Mouse (Mus musculus) ES-E14 (cell line): ENCODE measurements around the gene Mrpl53. TPM values are rescaled to one million over a fixed set of nuclear protein-coding genes. Genes with fewer than 3 reads are reported as not detected.

Experiments
- DNase-seq: peaks from one replicate; pipeline ENCODE4 v3.0.0-alpha.2; 2013; ENCODE audit warnings: low read depth, low spot score
- H3K27ac ChIP-seq: 2 replicates; pipeline ENCODE4 v1.5.1; 2012; ENCODE audit warnings: low read depth, mild to moderate bottlenecking, low read length, moderate library complexity, mixed read lengths; ENCODE audit not compliant: poor library complexity, insufficient read depth, severe bottlenecking
- H3K36me3 ChIP-seq: 2 replicates; pipeline ENCODE4 v1.6.1; 2012; ENCODE audit warnings: mild to moderate bottlenecking, low read length, moderate library complexity, mixed read lengths; ENCODE audit not compliant: control insufficient read depth, poor library complexity, insufficient read depth, severe bottlenecking
- H3K4me1 ChIP-seq, 2 experiments: fragments of 150-350 bp in 1 of 2; sonication (generic) in 1 of 2; 2 replicates each; pipeline ENCODE4 v1.6.1; 2012; ENCODE audit warnings: low read length in 2 of 2, mild to moderate bottlenecking in 1 of 2, mixed read lengths in 1 of 2; ENCODE audit not compliant: control insufficient read depth in 2 of 2, insufficient read depth in 2 of 2, poor library complexity in 1 of 2
- H3K4me3 ChIP-seq, 2 experiments: fragments of 150-350 bp in 1 of 2; sonication (generic) in 1 of 2; 2 replicates each; pipeline ENCODE4 v1.5.1; 2012; ENCODE audit warnings: low read length in 2 of 2, low read depth in 1 of 2, mild to moderate bottlenecking in 1 of 2, mixed read lengths in 1 of 2; ENCODE audit not compliant: insufficient read depth in 1 of 2, poor library complexity in 1 of 2, severe bottlenecking in 1 of 2
- H3K9ac ChIP-seq: 2 replicates; pipeline ENCODE4 v1.6.1; 2012; ENCODE audit warnings: low read depth, mild to moderate bottlenecking, low read length, mixed read lengths; ENCODE audit not compliant: poor library complexity, insufficient read depth, severe bottlenecking
- H3K9me3 ChIP-seq: fragments of 150-350 bp; sonication (generic); 2 replicates; pipeline ENCODE4 v1.6.1; 2012; ENCODE audit warnings: low read depth, mild to moderate bottlenecking, low read length; ENCODE audit not compliant: control insufficient read depth, insufficient read depth
- CHD2 ChIP-seq: IDR thresholded peaks from 2 replicates; pipeline ENCODE4 v1.6.1; 2014; ENCODE audit warnings: mild to moderate bottlenecking, low read depth, low read length, inconsistent platforms
- HCFC1 ChIP-seq: IDR thresholded peaks from 2 replicates; pipeline ENCODE4 v1.6.1; 2012; ENCODE audit warnings: low read length, inconsistent platforms, borderline replicate concordance; ENCODE audit not compliant: insufficient read depth
- MAFK ChIP-seq: IDR thresholded peaks from 2 replicates; pipeline ENCODE4 v1.6.1; 2014; ENCODE audit warnings: mild to moderate bottlenecking, low read depth, low read length, inconsistent platforms; ENCODE audit not compliant: insufficient read depth
- ZC3H11A ChIP-seq: IDR thresholded peaks from 2 replicates; pipeline ENCODE4 v1.6.1; 2012; ENCODE audit warnings: low read depth, mild to moderate bottlenecking, inconsistent platforms, low read length, borderline replicate concordance
- ZNF384 ChIP-seq: IDR thresholded peaks from 2 replicates; pipeline ENCODE4 v1.6.1; 2012; ENCODE audit warnings: low read depth, low read length, inconsistent platforms
- in situ Hi-C, 2 experiments: fragments of 600-800 bp; cut with MboI; formaldehyde crosslinking; loops; one replicate each; pipeline ENCODE4 v1.15.1; 2025; ENCODE audit warnings: low sequenced_read_pairs in 2 of 2, inconsistent platforms in 1 of 2; ENCODE audit not compliant: unreplicated experiment in 2 of 2
- total RNA-seq: library from RNA; depleted of rRNA; stranded (reverse); fragments of 300-350 nt; gene quantifications from 2 replicates; pipeline ENCODE4 v1.2.3, GENCODE M21; 2012

Mrpl53 gene
- total RNA-seq, 1 experiment = 53.9 TPM

- Histone ChIP-seq H3K9me3 (no peaks in the 10 kb centered on the region), H3K9ac (peak overlapping the region; percentile 40), H3K36me3 (no peaks in the 10 kb centered on the region), H3K4me1 (peaks cover 3 to 10% of the 10 kb centered on the region in 2 experiments; a peak in 2 of 4 replicates), H3K27ac (no peak overlapping the region), H3K4me3 (peak overlapping the region; percentile 51 to 69)
- DNase-seq = no peak
- no peak for TF ChIP-seq ZNF384
- TF ChIP-seq CHD2 = no peak
- no peak for TF ChIP-seq MAFK
- no peak for TF ChIP-seq ZC3H11A
- TF ChIP-seq HCFC1 = no peak
- in situ Hi-C loops = no loop called here
Observed at GRCm38 (mm10) chr6:83137576-83137950, 28.7 kb downstream of the Mrpl53 start.

- H3K9me3 ChIP-seq = no peaks in the 10 kb centered on the region
- peaks cover 3 to 10% of the 10 kb centered on the region in 2 experiments; a peak in 2 of 4 replicates for H3K4me1 ChIP-seq
- in situ Hi-C loops = no loop called here
- peak overlapping the region in 1 of 2 experiments; percentile 69; a peak in 1 of 4 replicates for H3K4me3 ChIP-seq
- no peak for TF ChIP-seq CHD2
- no peak for TF ChIP-seq ZC3H11A
- TF ChIP-seq MAFK = no peak
- H3K36me3 ChIP-seq = no peaks in the 10 kb centered on the region
- no peak overlapping the region for H3K9ac ChIP-seq
- no peak overlapping the region for H3K27ac ChIP-seq
- DNase-seq = no peak
Observed at GRCm38 (mm10) chr6:83138056-83138455, 29.2 kb downstream of the Mrpl53 start.

- no peak overlapping the region for H3K9ac ChIP-seq
- no peak for TF ChIP-seq CHD2
- TF ChIP-seq ZNF384 = no peak
- TF ChIP-seq MAFK = no peak
- no peak for TF ChIP-seq ZC3H11A
- TF ChIP-seq HCFC1 = no peak
- no peaks in the 10 kb centered on the region for H3K36me3 ChIP-seq
- no peak overlapping the region for H3K27ac ChIP-seq
- no peaks in the 10 kb centered on the region for H3K9me3 ChIP-seq
- H3K4me1 ChIP-seq = peaks cover 3 to 10% of the 10 kb centered on the region in 2 experiments; a peak in 3 of 4 replicates
- in situ Hi-C loops = no loop called here
- no peak for DNase-seq
- no peak overlapping the region for H3K4me3 ChIP-seq
Observed at GRCm38 (mm10) chr6:83140044-83140443, 31.2 kb downstream of the Mrpl53 start.

GRCm38 (mm10) chr6:83141636-83142035 lies 32.8 kb downstream of the Mrpl53 start:
- Histone ChIP-seq H3K4me1 (peaks cover 5 to 9% of the 10 kb centered on the region in 2 experiments; a peak in 3 of 4 replicates), H3K4me3 (peak overlapping the region in 1 of 2 experiments; percentile 50; a peak in 1 of 4 replicates), H3K36me3 (no peaks in the 10 kb centered on the region), H3K9ac (no peak overlapping the region), H3K27ac (no peak overlapping the region), H3K9me3 (no peaks in the 10 kb centered on the region)
- in situ Hi-C loops = no loop called here
- TF ChIP-seq ZC3H11A (no peak), HCFC1 (no peak), MAFK (no peak), CHD2 (no peak), ZNF384 (no peak)
- DNase-seq = no peak

- Histone ChIP-seq H3K9ac (peak overlapping the region; percentile 50), H3K4me1 (peaks cover 9% of the 10 kb centered on the region in 2 experiments; a peak in 3 of 4 replicates), H3K9me3 (no peaks in the 10 kb centered on the region), H3K4me3 (peak overlapping the region; percentile 50 to 52), H3K36me3 (no peaks in the 10 kb centered on the region), H3K27ac (no peak overlapping the region)
- in situ Hi-C loops = no loop called here
- no peak for DNase-seq
- TF ChIP-seq CHD2 = peak; percentile 64; the same call in 1 of the 2 replicates
- no peak for TF ChIP-seq ZNF384
- no peak for TF ChIP-seq ZC3H11A
- no peak for TF ChIP-seq HCFC1
- TF ChIP-seq MAFK = no peak
Observed at GRCm38 (mm10) chr6:83142211-83142731, 33.4 kb downstream of the Mrpl53 start.
